Mouse (Mus musculus): ENCODE results near the gene Trim27. TPM values are rescaled to one million over a fixed set of nuclear protein-coding genes. Genes with fewer than 3 reads are reported as not detected.
A peak's percentile ranks its signal among the peaks of the same experiment; 100 is the strongest.

Gene Trim27
- polyA plus RNA-seq, 1 experiment from 2014 or later = 42.7 TPM

GRCm38 (mm10) chr13:21160657-21161590, 18.3 kb upstream of the Trim27 start:
- Histone ChIP-seq H3K9me3 (replicated peaks; ENCODE audit: control insufficient read depth, low read length) (no peaks in the 10 kb centered on the region), H3K36me3 (ENCODE audit: control insufficient read depth, insufficient read depth) (no peaks in the 10 kb centered on the region), H3K4me1 (ENCODE audit: control insufficient read depth, low read depth, low read length) (peaks cover 14% of the 10 kb centered on the region), H3K4me2 (ENCODE audit: low read depth, low read length) (peak overlapping the region; percentile 92), H3K27ac (ENCODE audit: low read length) (no peak overlapping the region), H3K9ac (ENCODE audit: low read depth, low read length) (peak overlapping the region; percentile 59), H3K4me3 (ENCODE audit: low read depth, low read length) (peak overlapping the region; percentile 78), H3K27me3 (ENCODE audit: control insufficient read depth, insufficient read depth, low read depth, low read length) (peaks cover 23% of the 10 kb centered on the region)
- ATAC-seq (ENCODE audit: low read depth) = peak; percentile 88
- under 1% methylated on average over 32 of the region's 32 CpGs for WGBS (ENCODE audit: insufficient replicate concordance)

- H3K27ac ChIP-seq (ENCODE audit: low read length) = no peak overlapping the region
- H3K4me3 ChIP-seq (ENCODE audit: low read depth, low read length) = peak overlapping the region; percentile 78
- peaks cover 23% of the 10 kb centered on the region for H3K27me3 ChIP-seq (ENCODE audit: control insufficient read depth, insufficient read depth, low read depth, low read length)
- WGBS (ENCODE audit: insufficient replicate concordance) = 28% methylated on average over 2 of the region's 2 CpGs
- no peaks in the 10 kb centered on the region for H3K36me3 ChIP-seq (ENCODE audit: control insufficient read depth, insufficient read depth)
- peaks cover 14% of the 10 kb centered on the region for H3K4me1 ChIP-seq (ENCODE audit: control insufficient read depth, low read depth, low read length)
- no peaks in the 10 kb centered on the region for H3K9me3 ChIP-seq (replicated peaks; ENCODE audit: control insufficient read depth, low read length)
- H3K4me2 ChIP-seq (ENCODE audit: low read depth, low read length) = peak overlapping the region; percentile 92
- no peak for ATAC-seq (ENCODE audit: low read depth)
- H3K9ac ChIP-seq (ENCODE audit: low read depth, low read length) = no peak overlapping the region
Measured at GRCm38 (mm10) chr13:21161591-21161990, 17.7 kb upstream of the Trim27 start.

GRCm38 (mm10) chr13:21162591-21162990, 16.7 kb upstream of the Trim27 start:
- H3K27me3 ChIP-seq (ENCODE audit: control insufficient read depth, insufficient read depth, low read depth, low read length) = peaks cover 21% of the 10 kb centered on the region
- no peaks in the 10 kb centered on the region for H3K36me3 ChIP-seq (ENCODE audit: control insufficient read depth, insufficient read depth)
- no peak overlapping the region for H3K4me2 ChIP-seq (ENCODE audit: low read depth, low read length)
- no peak overlapping the region for H3K9ac ChIP-seq (ENCODE audit: low read depth, low read length)
- peaks cover 19% of the 10 kb centered on the region for H3K4me1 ChIP-seq (ENCODE audit: control insufficient read depth, low read depth, low read length)
- no peak overlapping the region for H3K4me3 ChIP-seq (ENCODE audit: low read depth, low read length)
- no peak overlapping the region for H3K27ac ChIP-seq (ENCODE audit: low read length)
- 51% methylated on average over 5 of the region's 5 CpGs for WGBS (ENCODE audit: insufficient replicate concordance)
- ATAC-seq (ENCODE audit: low read depth) = no peak
- H3K9me3 ChIP-seq (replicated peaks; ENCODE audit: control insufficient read depth, low read length) = no peaks in the 10 kb centered on the region

- Histone ChIP-seq H3K9ac (ENCODE audit: low read depth, low read length) (peak overlapping the region; percentile 22), H3K27ac (ENCODE audit: low read length) (no peak overlapping the region), H3K36me3 (ENCODE audit: control insufficient read depth, insufficient read depth) (no peaks in the 10 kb centered on the region), H3K4me1 (ENCODE audit: control insufficient read depth, low read depth, low read length) (peaks cover 19% of the 10 kb centered on the region), H3K27me3 (ENCODE audit: control insufficient read depth, insufficient read depth, low read depth, low read length) (no peaks in the 10 kb centered on the region; the same call in 1 of the 2 replicates), H3K4me3 (ENCODE audit: low read depth, low read length) (peak overlapping the region; percentile 75), H3K9me3 (replicated peaks; ENCODE audit: control insufficient read depth, low read length) (no peaks in the 10 kb centered on the region), H3K4me2 (ENCODE audit: low read depth, low read length) (peak overlapping the region; percentile 97)
- WGBS (ENCODE audit: insufficient replicate concordance) = 1% methylated on average over 27 of the region's 27 CpGs
- ATAC-seq (ENCODE audit: low read depth) = peak; percentile 36
Measured at GRCm38 (mm10) chr13:21166936-21167909, 12.0 kb upstream of the Trim27 start.

DNA sequence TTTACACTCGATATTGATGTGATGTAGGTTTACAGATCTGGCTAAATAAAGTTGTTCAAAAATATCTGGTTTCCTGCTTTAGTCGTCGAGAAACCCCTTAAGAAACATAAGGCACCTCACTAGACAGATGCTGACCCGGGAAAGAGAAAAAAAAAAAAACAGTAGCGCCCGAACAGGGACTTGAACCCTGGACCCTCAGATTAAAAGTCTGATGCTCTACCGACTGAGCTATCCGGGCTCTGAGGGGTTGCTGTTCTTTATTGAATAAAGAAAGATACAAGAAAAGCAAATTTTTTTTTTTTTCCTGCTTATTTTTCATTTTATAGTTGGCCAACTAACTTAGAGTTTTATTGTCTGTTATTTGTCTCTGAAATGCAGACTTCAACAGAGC, 11.3 kb upstream of the Trim27 start:
- WGBS (ENCODE audit: insufficient replicate concordance) = under 1% methylated on average over 8 of the region's 8 CpGs
- Histone ChIP-seq H3K9ac (ENCODE audit: low read depth, low read length) (peak overlapping the region; percentile 76), H3K4me2 (ENCODE audit: low read depth, low read length) (peak overlapping the region; percentile 97), H3K9me3 (replicated peaks; ENCODE audit: control insufficient read depth, low read length) (no peaks in the 10 kb centered on the region), H3K36me3 (ENCODE audit: control insufficient read depth, insufficient read depth) (no peaks in the 10 kb centered on the region), H3K27ac (ENCODE audit: low read length) (no peak overlapping the region), H3K27me3 (ENCODE audit: control insufficient read depth, insufficient read depth, low read depth, low read length) (no peaks in the 10 kb centered on the region; the same call in 1 of the 2 replicates), H3K4me1 (ENCODE audit: control insufficient read depth, low read depth, low read length) (peaks cover 24% of the 10 kb centered on the region), H3K4me3 (ENCODE audit: low read depth, low read length) (peak overlapping the region; percentile 75)
- ATAC-seq (ENCODE audit: low read depth) = peak; percentile 47

GRCm38 (mm10) chr13:21168371-21169011, 10.8 kb upstream of the Trim27 start:
- Histone ChIP-seq H3K9me3 (replicated peaks; ENCODE audit: control insufficient read depth, low read length) (no peaks in the 10 kb centered on the region), H3K36me3 (ENCODE audit: control insufficient read depth, insufficient read depth) (no peaks in the 10 kb centered on the region), H3K4me1 (ENCODE audit: control insufficient read depth, low read depth, low read length) (peaks cover 29% of the 10 kb centered on the region), H3K27me3 (ENCODE audit: control insufficient read depth, insufficient read depth, low read depth, low read length) (no peaks in the 10 kb centered on the region; the same call in 1 of the 2 replicates), H3K27ac (ENCODE audit: low read length) (peak overlapping the region; percentile 83), H3K4me2 (ENCODE audit: low read depth, low read length) (peak overlapping the region; percentile 97), H3K9ac (ENCODE audit: low read depth, low read length) (peak overlapping the region; percentile 76), H3K4me3 (ENCODE audit: low read depth, low read length) (peak overlapping the region; percentile 75)
- under 1% methylated on average over 16 of the region's 16 CpGs for WGBS (ENCODE audit: insufficient replicate concordance)
- peak; percentile 11; the same call in 1 of the 2 replicates for ATAC-seq (ENCODE audit: low read depth)

DNA sequence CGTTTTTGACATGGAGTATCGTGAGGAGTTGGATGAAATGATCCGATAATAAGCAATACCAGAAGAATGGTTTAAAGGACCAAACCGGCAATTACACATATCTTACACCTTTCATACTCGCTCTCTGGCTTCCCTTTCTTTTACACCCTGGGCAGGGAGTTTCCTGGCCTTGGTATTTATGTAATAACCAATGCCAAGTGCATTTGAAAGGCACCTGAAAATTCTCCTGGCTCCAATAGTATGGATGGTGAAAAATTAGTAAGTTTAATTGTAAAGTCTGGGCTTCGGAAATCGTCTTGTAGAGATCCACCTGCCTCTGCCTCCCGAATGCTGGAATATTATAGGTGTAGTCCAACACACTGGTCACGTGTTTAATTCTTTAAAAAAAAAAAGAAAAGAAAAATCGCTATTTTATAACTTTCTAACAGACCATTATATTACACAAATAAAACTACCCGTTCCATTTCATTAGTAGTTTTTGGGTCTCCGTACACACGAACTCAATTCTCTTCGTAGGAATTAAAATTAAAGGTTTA, 10.1 kb upstream of the Trim27 start:
- Histone ChIP-seq H3K36me3 (ENCODE audit: control insufficient read depth, insufficient read depth) (no peaks in the 10 kb centered on the region), H3K4me3 (ENCODE audit: low read depth, low read length) (peak overlapping the region; percentile 75), H3K4me2 (ENCODE audit: low read depth, low read length) (peak overlapping the region; percentile 97), H3K9ac (ENCODE audit: low read depth, low read length) (peak overlapping the region; percentile 76), H3K27ac (ENCODE audit: low read length) (peak overlapping the region; percentile 83), H3K4me1 (ENCODE audit: control insufficient read depth, low read depth, low read length) (peaks cover 29% of the 10 kb centered on the region), H3K27me3 (ENCODE audit: control insufficient read depth, insufficient read depth, low read depth, low read length) (no peaks in the 10 kb centered on the region; the same call in 1 of the 2 replicates), H3K9me3 (replicated peaks; ENCODE audit: control insufficient read depth, low read length) (no peaks in the 10 kb centered on the region)
- ATAC-seq (ENCODE audit: low read depth) = no peak
- under 1% methylated on average over 14 of the region's 14 CpGs for WGBS (ENCODE audit: insufficient replicate concordance)
